Mouse (Mus musculus) frontal cortex, postnatal 10 days (tissue): ENCODE results near the gene Tnrc18.
A peak's percentile ranks its signal among the peaks of the same experiment; 100 is the strongest.

Experiments
- DNase-seq, 2 experiments: peaks; one replicate each; pipeline ENCODE4 v3.0.0; 2022; ENCODE audit warnings: low spot score in 2 of 2, mixed read lengths in 1 of 2

Gene Tnrc18

DNA sequence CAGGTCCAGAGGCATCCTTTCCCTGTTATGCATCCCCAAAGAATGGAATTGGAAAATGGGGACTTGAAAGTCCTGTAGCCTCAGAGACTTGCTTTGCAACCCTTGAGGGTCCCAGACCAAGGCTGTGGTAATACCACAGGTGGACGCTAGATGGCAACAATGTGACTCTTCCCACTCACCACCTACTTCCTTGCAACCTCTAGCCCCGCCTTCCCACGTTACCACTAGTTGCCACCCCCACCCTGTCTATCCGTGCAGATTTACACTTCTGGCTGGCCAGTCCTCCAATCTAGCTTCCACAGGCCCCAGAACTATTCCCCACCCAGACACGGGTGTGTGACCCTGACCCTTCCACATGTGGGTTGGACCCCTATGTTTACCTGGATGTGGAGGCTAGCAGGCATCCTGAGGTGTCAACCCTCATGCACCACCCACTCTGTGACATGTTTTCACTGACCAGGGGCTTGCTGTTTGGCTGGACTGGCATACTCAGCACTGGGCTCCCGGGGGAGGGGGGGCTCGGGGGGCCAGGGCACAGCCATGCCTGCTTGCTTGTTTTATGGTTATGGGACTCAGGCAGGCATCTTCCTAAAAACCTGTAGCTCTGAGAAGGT, 93.8 kb downstream of the Tnrc18 start:
- DNase-seq = peak in 1 of 2 experiments; percentile 69

DNA sequence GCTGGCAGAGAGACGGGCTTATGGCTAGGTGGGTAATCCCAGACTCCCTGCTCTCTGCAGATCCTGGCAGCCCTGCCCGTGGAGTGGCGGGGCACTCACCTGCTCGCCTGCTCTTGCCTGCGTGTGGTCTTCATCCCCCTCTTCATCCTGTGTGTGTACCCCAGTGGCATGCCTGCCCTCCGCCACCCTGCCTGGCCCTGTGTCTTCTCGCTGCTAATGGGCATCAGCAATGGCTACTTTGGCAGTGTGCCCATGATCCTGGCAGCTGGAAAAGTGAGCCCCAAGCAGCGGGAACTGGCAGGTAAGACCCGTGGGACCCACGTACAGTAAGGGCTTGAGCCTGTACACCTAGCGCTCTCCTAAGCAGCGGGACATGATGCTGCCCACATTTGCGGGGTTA, 97.6 kb downstream of the Tnrc18 start:
- DNase-seq = no peak

DNA sequence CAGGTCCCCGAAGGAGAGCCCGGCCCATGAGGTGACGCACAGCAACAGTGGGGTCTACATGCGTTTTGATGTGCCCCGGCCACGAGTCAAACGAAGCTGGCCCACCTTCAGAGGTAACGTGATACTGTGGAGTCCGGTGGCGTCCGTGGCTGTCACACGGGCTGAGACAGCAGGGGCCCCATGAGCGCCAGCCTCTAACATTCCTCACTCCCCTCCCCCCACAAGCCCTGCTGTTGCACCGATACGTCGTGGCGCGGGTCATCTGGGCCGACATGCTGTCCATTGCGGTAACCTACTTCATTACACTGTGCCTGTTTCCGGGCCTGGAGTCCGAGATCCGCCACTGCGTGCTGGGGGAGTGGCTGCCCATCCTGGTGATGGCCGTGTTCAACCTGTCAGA, 99.0 kb downstream of the Tnrc18 start:
- no peak for DNase-seq

DNA sequence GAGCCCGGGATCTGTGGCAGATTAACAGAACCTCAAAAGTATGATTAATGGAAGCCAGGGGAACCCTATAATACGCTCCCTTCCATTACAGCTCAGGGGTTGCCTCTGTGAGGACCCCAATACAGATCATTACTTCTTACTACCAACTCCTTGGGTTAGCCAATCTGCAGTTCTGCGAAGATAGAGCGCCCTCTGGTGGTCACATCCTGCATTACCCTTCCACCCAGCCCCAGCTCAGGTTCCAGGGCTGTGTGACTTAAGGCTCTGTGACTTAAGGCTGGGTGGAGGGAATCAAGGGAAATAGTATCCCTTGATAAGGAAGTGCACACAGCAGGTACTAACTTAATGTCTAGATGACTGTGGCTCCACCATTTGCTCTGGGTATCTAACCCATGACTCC, 99.4 kb downstream of the Tnrc18 start:
- peak in 1 of 2 experiments; percentile 81 for DNase-seq

DNA sequence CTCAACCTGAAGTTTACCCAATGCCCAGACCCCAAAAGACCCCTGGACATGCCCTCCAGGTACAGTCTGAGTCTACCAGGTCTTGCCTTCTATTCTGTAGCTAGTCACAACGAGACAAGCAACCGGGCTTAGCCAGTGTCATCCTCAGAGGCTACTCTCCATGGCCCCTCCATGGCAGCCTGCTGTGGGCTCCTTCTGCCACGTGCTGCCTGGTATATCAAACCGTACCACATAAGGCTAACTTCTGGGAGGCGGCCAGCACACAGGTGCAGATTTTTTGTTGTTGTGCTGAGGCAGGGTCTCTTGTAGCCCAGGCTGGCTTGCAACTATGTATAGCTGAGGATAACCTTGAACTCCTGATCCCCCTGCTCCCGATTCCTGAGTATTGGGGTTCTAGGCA, 101.4 kb downstream of the Tnrc18 start:
- no peak for DNase-seq

DNA sequence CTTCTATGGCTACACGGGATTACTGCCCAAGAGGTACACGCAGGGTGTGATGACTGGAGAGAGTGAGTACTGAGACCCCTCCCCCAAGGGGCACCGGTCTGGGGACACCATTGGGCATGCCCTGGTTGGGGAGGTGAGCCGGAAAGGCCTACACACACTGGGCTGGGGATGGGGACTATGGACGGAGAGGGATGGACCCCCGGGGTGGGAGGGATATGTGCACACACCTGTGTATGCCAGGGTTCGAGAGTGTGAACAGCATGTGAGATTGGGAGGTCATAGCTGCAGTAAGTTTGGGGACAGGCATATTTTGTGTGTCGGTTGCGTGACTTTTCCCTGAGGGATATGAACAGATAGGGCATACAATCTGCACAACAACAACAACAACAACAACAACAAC, 102.4 kb downstream of the Tnrc18 start:
- DNase-seq = no peak

DNA sequence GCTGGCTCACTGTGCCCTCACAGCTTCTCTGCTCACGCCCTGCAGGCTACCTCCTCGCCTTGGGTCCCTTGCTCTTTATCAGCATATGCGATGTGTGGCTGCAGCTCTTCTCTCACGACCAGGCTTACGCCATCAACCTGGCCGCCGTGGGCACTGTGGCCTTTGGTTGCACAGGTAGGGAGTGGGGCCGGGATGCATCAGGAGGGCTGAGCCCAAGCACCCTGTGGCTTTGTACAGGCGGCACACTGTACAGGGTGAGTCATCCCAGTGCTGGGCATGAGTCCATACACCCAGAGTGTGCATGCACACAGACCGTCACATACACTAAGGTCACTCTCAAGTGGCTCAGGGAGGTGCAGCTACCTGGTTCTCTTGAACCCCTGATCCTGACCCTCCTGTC, 103.5 kb downstream of the Tnrc18 start:
- no peak for DNase-seq

DNA sequence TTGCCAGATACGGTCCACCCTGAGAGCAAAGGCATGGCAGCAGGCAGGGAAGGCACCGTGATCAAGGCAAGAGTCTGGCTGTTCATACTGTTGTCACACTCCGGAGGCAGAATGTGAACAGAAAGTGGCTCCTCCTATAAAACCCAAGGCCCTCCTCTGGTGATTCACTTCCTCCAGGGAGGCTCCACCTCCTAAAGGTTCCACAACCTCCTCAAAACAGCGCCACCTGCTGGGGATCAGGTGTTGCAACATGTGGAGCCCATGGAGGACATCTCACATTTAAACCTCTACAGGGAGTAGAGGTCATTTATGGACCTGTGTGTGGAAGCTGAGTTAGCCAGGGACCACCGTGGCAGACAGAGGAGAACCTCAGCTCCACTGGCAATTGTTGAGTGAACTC, 105.1 kb downstream of the Tnrc18 start:
- DNase-seq = no peak

DNA sequence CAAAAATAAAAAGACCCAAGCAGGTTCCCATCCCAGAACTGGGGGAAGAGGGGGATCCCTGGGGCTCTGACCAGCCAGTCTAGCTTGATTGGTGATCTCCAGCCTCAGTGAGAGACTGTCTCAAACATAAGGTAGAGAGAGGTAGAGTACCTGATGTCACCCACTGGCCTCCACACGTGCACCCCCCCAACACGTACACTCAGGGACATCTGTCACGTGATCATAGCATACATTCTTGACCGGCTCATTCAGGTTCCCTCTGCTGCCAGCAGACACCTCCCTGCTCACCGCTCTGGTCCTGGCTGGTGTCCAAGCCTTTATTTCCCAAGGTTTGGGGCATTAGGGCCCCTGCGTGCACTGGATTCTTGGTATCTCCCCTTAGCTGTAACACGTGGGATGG, 108.0 kb downstream of the Tnrc18 start:
- no peak for DNase-seq

DNA sequence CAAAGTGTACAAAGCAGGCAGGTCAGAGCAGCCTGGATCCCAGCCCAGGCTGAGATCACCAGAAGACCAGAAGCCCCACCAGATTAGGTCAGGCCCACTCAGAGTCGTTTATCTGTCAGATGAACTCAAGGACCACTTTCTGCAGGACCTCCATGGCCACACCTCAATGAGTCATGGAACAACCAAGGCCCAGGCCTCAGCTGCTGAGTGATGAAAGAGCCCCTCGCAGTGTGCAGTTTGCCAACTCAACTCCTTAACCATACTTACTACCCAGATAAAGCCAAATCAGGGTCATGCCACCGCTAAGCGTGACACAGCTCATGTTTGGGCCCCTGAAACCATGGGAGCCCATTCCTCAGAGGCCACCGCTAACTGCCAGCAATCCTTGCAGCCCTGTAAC, 109.8 kb downstream of the Tnrc18 start:
- no peak for DNase-seq

DNA sequence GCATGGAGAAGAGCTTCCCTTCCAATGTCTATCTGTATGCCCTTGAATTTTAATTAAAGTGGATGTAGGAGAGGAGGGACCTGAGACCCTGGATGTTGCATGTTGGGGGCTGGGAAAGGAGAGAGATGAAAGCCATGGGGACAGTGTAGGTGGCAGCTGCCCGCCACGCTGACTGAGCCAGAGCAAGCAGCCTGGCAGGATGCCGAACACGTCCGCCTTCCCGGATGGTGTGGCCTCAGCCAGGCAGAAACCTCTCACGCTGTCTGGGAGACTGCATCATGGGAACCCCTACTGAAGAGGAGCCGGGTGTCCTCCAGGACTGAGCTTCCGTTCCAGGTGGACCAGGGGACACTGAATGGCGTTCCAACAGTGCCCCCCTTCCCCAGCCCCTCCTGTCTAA, 113.9 kb downstream of the Tnrc18 start:
- no peak for DNase-seq

DNA sequence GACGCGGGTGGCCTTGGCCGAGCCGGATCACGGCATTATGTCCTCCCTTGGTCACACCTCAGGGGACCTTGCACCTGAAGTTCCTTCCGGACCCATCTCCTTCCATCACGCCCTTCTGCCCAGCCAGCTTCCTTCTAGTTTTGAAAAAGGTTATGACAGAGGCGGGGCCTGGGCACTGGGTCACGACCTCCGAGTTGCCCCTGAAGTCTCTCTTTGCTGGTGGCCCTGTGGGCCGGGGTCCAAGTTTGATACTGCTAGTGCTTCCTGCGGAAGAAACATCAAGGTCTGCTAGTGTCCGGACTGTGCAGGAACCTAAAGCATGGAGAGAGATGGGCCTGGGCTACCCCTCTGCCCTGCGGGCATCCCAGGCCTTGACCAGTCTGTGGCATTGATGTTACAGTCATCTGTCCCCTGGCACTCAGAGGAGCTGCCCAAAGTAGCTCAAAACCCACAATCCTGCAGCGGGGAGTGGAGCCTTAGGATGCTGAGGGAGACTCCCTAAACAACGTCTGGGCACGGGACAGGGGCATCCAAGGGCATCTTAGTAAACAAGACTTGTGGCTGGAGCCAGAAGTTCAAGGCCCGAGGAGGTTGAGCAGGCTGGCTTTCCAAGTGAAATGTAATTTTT, 114.8 kb downstream of the Tnrc18 start:
- DNase-seq = no peak

DNA sequence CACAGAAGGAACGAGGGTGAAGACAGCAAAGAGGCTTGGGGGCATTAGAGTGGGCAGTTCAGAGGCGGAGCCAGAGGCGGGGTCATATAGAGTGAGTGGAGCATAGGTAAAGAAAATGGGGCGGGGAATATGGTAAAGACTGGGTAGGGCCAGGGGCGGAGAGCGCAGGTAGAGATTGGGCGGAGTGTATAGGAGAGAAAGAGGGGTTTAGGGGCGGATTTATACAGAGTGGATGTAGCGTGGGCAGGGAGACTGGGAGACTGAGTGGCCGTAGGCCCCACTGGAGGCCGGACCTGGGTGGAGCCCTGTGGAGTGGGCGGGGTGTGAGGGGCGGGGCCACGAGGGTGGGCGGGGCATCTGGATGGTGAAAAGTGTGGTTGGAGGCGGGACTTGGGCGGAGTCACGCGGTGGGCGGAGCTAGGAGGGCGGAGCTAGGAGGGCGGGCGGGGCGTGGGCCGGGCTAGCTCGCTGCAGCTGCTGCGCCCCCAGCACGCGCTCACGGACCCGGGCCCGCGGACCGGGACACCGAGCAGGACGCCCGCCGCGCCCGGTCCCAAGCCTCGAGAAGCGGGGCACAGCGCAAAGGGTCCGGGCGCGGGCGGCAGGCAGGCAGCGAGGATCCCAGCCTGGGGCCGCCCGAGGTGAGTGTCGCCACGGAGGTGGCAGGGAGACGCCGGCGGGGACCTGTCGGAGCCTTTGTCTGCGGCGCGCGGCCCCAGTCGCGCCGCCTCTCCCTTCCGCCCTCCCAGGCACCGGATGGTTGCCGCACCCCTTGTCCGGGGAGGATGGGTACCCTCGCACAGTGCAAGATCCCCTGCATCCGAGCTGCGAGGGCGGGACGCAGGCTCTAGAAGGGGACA, 115.6 kb downstream of the Tnrc18 start:
- peak in 1 of 2 experiments; percentile 62 for DNase-seq

DNA sequence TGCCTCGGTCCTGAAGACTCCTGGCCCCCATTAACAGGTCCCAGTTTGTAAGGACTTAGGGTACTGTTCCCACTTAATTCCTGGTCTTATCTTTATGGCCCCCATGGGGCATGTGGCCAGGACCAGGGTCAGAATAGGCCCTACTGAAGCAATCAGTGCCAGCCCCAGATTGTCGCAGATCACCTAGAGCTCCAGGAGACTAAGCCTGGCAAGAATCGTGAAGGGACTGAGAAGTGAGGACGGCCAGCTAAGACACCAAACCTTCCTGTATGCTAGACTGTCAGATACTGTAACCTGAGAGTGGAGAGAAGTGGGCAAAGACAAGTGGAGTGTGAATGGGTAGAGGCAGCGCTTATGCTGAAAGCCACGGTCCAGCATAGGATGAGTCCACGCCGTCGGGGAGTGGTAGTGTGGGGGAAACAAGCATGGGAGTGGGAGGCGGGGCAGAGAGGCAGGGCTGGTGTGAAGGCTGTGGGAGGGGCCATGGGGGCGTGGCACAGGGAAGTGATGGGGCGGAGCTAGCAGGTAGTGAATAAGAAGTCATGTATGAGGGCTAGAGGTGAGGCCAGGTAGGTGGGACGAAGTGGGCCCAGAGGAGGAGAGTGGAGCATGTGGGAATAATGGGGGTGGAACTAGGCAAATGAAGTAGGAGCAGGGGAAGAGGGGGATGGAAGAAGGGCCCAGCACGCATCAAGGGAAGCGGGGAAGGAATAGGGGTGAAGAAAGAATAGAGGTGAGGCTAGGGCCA, 116.4 kb downstream of the Tnrc18 start:
- no peak for DNase-seq

DNA sequence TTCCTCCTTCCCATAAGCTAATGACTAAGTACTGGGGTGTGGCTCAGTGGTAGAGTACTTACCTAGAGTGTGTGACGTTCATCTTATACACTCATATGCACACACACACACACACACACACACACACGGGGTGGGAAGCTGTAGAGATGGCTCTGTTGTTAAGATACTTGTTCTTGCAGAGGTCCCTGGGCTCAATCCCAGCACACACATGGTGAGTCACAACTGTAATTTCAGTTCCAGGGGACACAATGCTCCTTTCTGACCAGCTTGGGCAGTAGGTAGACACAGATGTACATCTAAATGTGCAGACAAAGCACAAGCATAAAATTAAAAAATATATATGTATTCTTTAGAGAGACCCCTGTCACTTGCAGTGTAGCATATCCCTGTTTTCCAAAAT, 119.7 kb downstream of the Tnrc18 start:
- no peak for DNase-seq

DNA sequence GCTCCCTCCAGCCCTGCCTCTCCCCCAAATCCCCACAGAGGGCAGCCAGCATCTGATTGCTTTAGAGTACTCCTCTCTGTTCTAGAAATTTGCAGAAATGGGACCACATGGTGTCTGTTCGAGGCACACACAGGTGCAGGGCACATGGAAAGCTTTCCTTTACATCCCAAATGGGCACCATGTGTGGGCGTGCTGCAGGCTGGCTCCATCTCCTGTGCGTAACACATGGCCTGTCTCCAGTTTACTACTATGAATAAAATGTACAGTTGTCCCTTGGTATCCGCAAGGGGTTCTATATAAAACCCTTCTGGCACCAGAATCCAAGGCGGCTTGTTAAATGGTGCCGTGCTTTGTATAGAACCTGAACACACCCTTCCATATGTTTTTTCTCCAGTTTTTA, 120.6 kb downstream of the Tnrc18 start:
- DNase-seq = peak; percentile 54 to 71

DNA sequence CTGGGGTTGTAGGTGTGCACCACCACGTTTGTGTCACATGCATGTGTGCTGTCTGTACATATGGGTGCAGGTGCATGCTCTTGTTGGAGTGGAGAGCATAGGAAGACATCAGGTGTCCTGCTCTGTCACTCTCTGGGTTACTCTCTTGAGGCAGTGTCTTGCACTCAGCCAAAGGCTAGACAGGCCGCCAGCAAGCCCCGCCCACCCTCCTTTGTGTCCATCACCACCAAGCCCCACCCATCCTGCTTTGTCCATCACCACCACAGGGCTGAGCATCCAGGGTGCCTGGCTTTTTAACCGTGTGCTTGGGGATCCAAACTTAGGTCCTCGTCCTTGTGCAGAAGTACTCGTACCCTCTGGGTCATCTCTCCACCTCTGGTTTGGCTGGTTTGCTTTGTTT, 121.2 kb downstream of the Tnrc18 start:
- no peak for DNase-seq

DNA sequence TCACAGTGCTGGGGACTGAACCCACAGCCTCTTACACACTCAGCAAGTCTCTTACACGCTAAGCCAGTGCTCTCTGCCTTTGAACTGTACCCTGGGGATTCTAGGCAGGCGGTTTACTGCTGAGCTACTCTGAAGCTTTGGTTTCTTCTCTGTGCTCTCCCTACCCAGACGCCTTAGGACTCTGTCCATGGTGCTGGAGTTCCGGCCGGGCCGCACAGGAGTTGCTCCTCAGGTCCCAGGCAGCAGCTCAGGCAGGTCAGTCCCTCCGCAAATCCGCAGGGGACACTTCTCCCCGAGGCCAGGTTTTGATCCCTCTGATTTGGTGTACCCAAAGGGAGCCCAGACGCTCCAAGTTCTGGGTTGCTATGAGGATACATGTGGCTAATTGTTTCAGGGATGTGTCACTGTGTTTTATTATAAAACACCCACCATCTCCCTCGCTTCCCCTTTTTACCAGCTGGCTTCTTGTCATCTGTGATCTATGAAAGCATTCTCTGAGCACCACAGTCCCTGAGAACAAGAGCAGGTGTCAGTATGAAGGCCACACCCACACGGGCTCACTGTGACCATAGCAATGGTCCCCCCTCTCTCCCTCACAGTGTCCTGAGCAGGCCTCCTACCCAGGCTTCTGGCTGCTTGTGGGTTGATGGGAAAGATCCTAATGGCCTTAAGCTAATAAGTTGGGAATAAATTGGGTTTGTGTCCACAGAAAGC, 122.7 kb downstream of the Tnrc18 start:
- peak in 1 of 2 experiments; percentile 51 for DNase-seq

DNA sequence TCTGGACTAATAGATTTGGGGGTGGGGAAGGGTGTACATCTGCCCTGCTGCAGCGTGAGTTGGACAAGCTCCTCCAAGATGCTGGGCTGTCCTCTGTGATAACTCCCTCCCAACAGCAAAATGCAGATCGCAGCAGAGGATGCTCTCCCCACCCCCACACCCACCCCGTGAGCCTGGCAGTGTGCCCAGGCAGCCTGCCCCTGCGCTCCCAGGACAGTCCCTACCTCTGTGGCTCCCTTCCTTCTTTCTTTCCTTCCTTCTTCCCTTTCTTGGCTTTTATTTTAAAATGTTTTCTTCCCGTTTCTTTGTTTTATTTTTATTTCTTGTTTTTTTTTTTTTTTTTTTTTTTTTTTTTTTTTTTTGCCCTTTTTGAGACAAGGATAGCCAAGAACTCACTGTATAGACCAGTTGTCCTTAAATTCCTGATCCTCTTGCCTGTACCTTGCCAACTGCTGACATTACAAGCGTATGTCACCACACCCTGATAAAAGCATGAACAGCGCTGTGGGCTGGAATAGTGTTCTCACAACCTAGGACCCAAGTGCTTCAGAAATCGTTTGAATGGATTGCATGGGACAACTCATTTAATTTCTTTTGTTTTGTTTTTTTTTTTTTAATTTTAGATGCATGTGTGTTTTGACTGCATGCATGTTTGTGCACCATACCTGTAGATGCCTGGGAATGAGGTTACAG, 123.6 kb downstream of the Tnrc18 start:
- no peak for DNase-seq

DNA sequence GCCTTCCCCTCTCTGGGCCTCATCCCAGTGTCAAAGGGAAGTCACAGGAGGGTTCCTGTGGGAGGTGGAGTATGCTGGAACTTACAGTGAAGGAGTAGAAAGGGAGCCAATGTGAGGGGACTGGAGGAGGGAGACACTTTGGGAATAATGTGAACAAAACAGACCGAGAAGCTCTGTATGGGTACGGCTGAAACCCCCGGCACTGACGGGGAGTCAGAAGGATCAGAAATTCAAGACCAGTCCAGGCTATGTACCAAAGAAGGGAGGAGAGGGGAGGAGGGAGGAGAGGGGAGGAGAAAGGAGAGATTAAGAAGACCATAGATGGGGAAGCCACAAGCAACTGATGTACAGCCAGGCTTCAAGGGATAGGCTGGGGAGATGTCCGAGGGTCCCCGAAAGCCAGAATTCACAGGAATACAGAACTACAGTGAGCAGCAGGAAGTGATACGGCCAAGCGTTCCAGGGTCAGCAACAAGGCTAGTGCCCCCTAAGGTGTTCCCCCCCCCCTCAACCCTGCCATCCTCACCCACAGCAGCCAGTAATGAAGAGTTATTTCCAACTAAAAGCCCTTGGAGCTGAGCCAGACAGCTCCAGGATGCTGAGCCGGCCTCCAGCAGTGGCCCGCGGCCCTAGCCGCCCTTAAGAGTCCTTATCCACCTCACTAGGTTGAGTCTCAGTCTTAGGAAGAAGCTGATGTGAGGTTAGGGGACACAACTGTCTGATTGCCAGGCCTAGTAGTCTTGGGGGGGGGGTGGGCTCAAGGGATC, 124.3 kb downstream of the Tnrc18 start:
- no peak for DNase-seq
